Mouse (Mus musculus): ENCODE measurements around the gene Glycam1.

DNA sequence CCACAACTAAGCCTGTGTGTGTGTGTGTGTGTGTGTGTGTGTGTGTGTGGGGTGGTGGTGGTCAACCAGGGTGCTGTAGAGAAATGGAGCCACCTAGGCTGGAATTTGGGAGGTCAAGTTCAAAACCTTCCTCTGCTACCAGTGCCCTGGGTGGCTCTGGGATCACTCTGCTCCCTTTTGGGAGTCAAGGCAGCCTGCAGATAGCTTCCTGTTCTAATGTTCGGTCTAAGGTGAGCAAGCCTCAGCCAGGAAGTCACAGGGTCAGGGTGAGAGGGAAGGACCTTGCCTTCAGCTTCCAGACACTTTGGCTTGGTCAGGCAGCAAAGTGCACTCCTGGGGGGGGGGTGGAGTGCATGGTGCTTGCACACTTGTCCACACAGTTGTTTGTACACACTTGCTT is 24.2 kb downstream of the Glycam1 start:
- TF ChIP-seq CTCF (IDR thresholded peaks at IDR 0.05; ENCODE audit: low read depth), result no peak
- TF ChIP-seq EP300 (optimal IDR thresholded peaks at IDR 0.05), result no peak
